Mouse (Mus musculus) limb, embryonic 10.5 days (tissue): ENCODE measurements around the gene Ascc3. TPM values are rescaled to one million over a fixed set of nuclear protein-coding genes. Genes with fewer than 3 reads are reported as not detected.

ENCODE experiments used
- DNase-seq: peaks from one replicate; pipeline ENCODE4 v3.0.0-alpha.2; 2017; ENCODE audit warnings: low spot score
- H3K27ac ChIP-seq: fragments of 300-500 bp; sonication (generic); 2 replicates; pipeline ENCODE4 v1.5.1; 2016; ENCODE audit warnings: mild to moderate bottlenecking
- H3K27me3 ChIP-seq: fragments of 300-500 bp; sonication (generic); 2 replicates; pipeline ENCODE4 v1.6.1; 2016; ENCODE audit warnings: low read depth, mild to moderate bottlenecking; ENCODE audit not compliant: poor library complexity, severe bottlenecking
- H3K36me3 ChIP-seq: fragments of 300-500 bp; sonication (generic); 2 replicates; pipeline ENCODE4 v1.6.1; 2016; ENCODE audit warnings: mild to moderate bottlenecking, moderate library complexity
- H3K4me1 ChIP-seq: fragments of 300-500 bp; sonication (generic); 2 replicates; pipeline ENCODE4 v1.6.1; 2016
- H3K4me3 ChIP-seq: fragments of 300-500 bp; sonication (generic); 2 replicates; pipeline ENCODE4 v1.5.1; 2016; ENCODE audit warnings: mild to moderate bottlenecking, moderate library complexity
- H3K9me3 ChIP-seq: fragments of 300-500 bp; sonication (generic); replicated peaks from 2 replicates; pipeline ENCODE4 v1.6.1; 2016; ENCODE audit warnings: mild to moderate bottlenecking
- WGBS: fragments of 180-500 bp; shearing (Covaris S2); methylation state at CpG from one replicate; pipeline ENCODE4 v1.1.7; 2016; 5-methylcytosine and 5-hydroxymethylcytosine counted together
- polyA plus RNA-seq: library from polyadenylated mRNA; unstranded; fragments of >200 nt; fragmentation: Nextera tagmentation; extraction: Ambion mirVana; gene quantifications from 2 replicates; pipeline ENCODE4 v1.2.1, GENCODE M21; 2016

The Ascc3 gene
- 15.9 and 16.3 TPM in 2 replicates for polyA plus RNA-seq

GRCm38 (mm10) chr10:50592355-50593293 is at the start of gene Ascc3:
Gene Ascc3 (plus strand): TSS chr10:50592669.
- no peaks in the 10 kb centered on the region for H3K27me3 ChIP-seq
- under 1% methylated on average over 79 of the region's 79 CpGs for WGBS
- no peaks in the 10 kb centered on the region for H3K36me3 ChIP-seq

GRCm38 (mm10) chr10:50584721-50585120 is 7.7 kb upstream of the Ascc3 start:
- Histone ChIP-seq H3K27ac (no peak overlapping the region), H3K9me3 (no peaks in the 10 kb centered on the region), H3K36me3 (no peaks in the 10 kb centered on the region), H3K27me3 (no peaks in the 10 kb centered on the region), H3K4me1 (no peaks in the 10 kb centered on the region), H3K4me3 (no peak overlapping the region)
- no peak for DNase-seq
- 89% methylated on average over 1 of the region's 1 CpGs for WGBS

More at GRCm38 (mm10) chr10:50592355-50593293, at the start of gene Ascc3:
- Histone ChIP-seq H3K4me1 (peaks cover 5% of the 10 kb centered on the region; the same call in 1 of the 2 replicates), H3K27ac (peak within 1 kb of the TSS; percentile 94), H3K9me3 (no peaks in the 10 kb centered on the region), H3K4me3 (peak within 1 kb of the TSS; percentile 85)
- peak; percentile 93 for DNase-seq

GRCm38 (mm10) chr10:50586556-50586955 is 5.9 kb upstream of the Ascc3 start:
- H3K4me3 ChIP-seq: no peak overlapping the region

GRCm38 (mm10) chr10:50593371-50593770 is 902 bp downstream of the Ascc3 start:
- WGBS: 75% methylated on average over 12 of the region's 12 CpGs
- peaks cover 5% of the 10 kb centered on the region; the same call in 1 of the 2 replicates for H3K4me1 ChIP-seq

More at GRCm38 (mm10) chr10:50586556-50586955, 5.9 kb upstream of the Ascc3 start:
- H3K9me3 ChIP-seq: no peaks in the 10 kb centered on the region
- no peak overlapping the region for H3K27ac ChIP-seq
- 91% methylated on average over 1 of the region's 1 CpGs for WGBS
- H3K36me3 ChIP-seq: no peaks in the 10 kb centered on the region
- peaks cover under 1% of the 10 kb centered on the region; the same call in 1 of the 2 replicates for H3K4me1 ChIP-seq
- H3K27me3 ChIP-seq: no peaks in the 10 kb centered on the region
- DNase-seq: no peak

GRCm38 (mm10) chr10:50595340-50595739 is 2.9 kb downstream of the Ascc3 start:
- DNase-seq: no peak
- Histone ChIP-seq H3K4me1 (peaks cover 5% of the 10 kb centered on the region; the same call in 1 of the 2 replicates), H3K27me3 (no peaks in the 10 kb centered on the region), H3K36me3 (0 out of 2 replicates have a peak, but pooled peaks cover 1% of the 10 kb centered on the region), H3K9me3 (no peaks in the 10 kb centered on the region), H3K4me3 (no peak overlapping the region), H3K27ac (no peak overlapping the region)

More at GRCm38 (mm10) chr10:50593371-50593770, 902 bp downstream of the Ascc3 start:
- no peaks in the 10 kb centered on the region for H3K27me3 ChIP-seq
- DNase-seq: no peak
- H3K36me3 ChIP-seq: no peaks in the 10 kb centered on the region
- H3K4me3 ChIP-seq: peak overlapping the region; percentile 85
- H3K27ac ChIP-seq: no peak overlapping the region
- no peaks in the 10 kb centered on the region for H3K9me3 ChIP-seq

- Histone ChIP-seq H3K4me3 (no peak overlapping the region), H3K4me1 (no peaks in the 10 kb centered on the region), H3K27ac (no peak overlapping the region), H3K36me3 (0 out of 2 replicates have a peak, but pooled peaks cover 3% of the 10 kb centered on the region), H3K9me3 (no peaks in the 10 kb centered on the region), H3K27me3 (no peaks in the 10 kb centered on the region)
- no peak for DNase-seq
- 87% methylated on average over 5 of the region's 5 CpGs for WGBS
Measured at GRCm38 (mm10) chr10:50604919-50605318, 12.4 kb downstream of the Ascc3 start.

- Histone ChIP-seq H3K4me1 (no peaks in the 10 kb centered on the region), H3K9me3 (no peaks in the 10 kb centered on the region)
- WGBS: 95% methylated on average over 9 of the region's 9 CpGs
Measured at GRCm38 (mm10) chr10:50613840-50614239, 21.4 kb downstream of the Ascc3 start.

GRCm38 (mm10) chr10:50625874-50626273 is 33.4 kb downstream of the Ascc3 start:
- Histone ChIP-seq H3K4me3 (no peak overlapping the region), H3K27me3 (no peaks in the 10 kb centered on the region), H3K36me3 (peaks cover 14% of the 10 kb centered on the region), H3K9me3 (no peaks in the 10 kb centered on the region), H3K4me1 (no peaks in the 10 kb centered on the region), H3K27ac (no peak overlapping the region)
- no peak for DNase-seq
- 75% methylated on average over 1 of the region's 1 CpGs for WGBS

More at GRCm38 (mm10) chr10:50613840-50614239, 21.4 kb downstream of the Ascc3 start:
- Histone ChIP-seq H3K36me3 (peaks cover 9% of the 10 kb centered on the region), H3K27me3 (no peaks in the 10 kb centered on the region), H3K27ac (no peak overlapping the region), H3K4me3 (no peak overlapping the region)
- no peak for DNase-seq

GRCm38 (mm10) chr10:50639607-50640006 is 47.1 kb downstream of the Ascc3 start:
- Histone ChIP-seq H3K4me3 (no peak overlapping the region), H3K27me3 (no peaks in the 10 kb centered on the region), H3K9me3 (no peaks in the 10 kb centered on the region), H3K36me3 (no peaks in the 10 kb centered on the region; the same call in 1 of the 2 replicates), H3K27ac (no peak overlapping the region), H3K4me1 (no peaks in the 10 kb centered on the region)
- WGBS: 93% methylated on average over 1 of the region's 1 CpGs
- no peak for DNase-seq

- H3K36me3 ChIP-seq: peaks cover 16% of the 10 kb centered on the region
- no peak overlapping the region for H3K4me3 ChIP-seq
- H3K27me3 ChIP-seq: no peaks in the 10 kb centered on the region
- H3K9me3 ChIP-seq: no peaks in the 10 kb centered on the region
- WGBS: 89% methylated on average over 8 of the region's 8 CpGs
- no peak for DNase-seq
- H3K27ac ChIP-seq: no peak overlapping the region
- H3K4me1 ChIP-seq: no peaks in the 10 kb centered on the region
Measured at GRCm38 (mm10) chr10:50650612-50651011, 58.1 kb downstream of the Ascc3 start.

- Histone ChIP-seq H3K36me3 (peaks cover 13% of the 10 kb centered on the region), H3K27me3 (no peaks in the 10 kb centered on the region), H3K4me1 (no peaks in the 10 kb centered on the region), H3K9me3 (no peaks in the 10 kb centered on the region), H3K4me3 (no peak overlapping the region), H3K27ac (no peak overlapping the region)
- DNase-seq: no peak
- 99% methylated on average over 3 of the region's 3 CpGs for WGBS
Measured at GRCm38 (mm10) chr10:50653551-50653950, 61.1 kb downstream of the Ascc3 start.

GRCm38 (mm10) chr10:50657352-50657751 is 64.9 kb downstream of the Ascc3 start:
- 71% methylated on average over 1 of the region's 1 CpGs for WGBS

GRCm38 (mm10) chr10:50671517-50671916 is 79.0 kb downstream of the Ascc3 start:
- no peaks in the 10 kb centered on the region for H3K9me3 ChIP-seq
- H3K27me3 ChIP-seq: no peaks in the 10 kb centered on the region
- no peak overlapping the region for H3K27ac ChIP-seq
- no peak for DNase-seq
- 89% methylated on average over 5 of the region's 5 CpGs for WGBS
- no peak overlapping the region for H3K4me3 ChIP-seq
- H3K36me3 ChIP-seq: 0 out of 2 replicates have a peak, but pooled peaks cover 2% of the 10 kb centered on the region
- H3K4me1 ChIP-seq: no peaks in the 10 kb centered on the region

More at GRCm38 (mm10) chr10:50657352-50657751, 64.9 kb downstream of the Ascc3 start:
- Histone ChIP-seq H3K4me3 (no peak overlapping the region), H3K4me1 (no peaks in the 10 kb centered on the region), H3K9me3 (no peaks in the 10 kb centered on the region), H3K36me3 (peaks cover 7% of the 10 kb centered on the region; the same call in 1 of the 2 replicates), H3K27ac (no peak overlapping the region), H3K27me3 (no peaks in the 10 kb centered on the region)
- no peak for DNase-seq
